Mouse (Mus musculus) WW6 (cell line): ENCODE measurements around the gene Tmem97.

ENCODE experiments used
- DNase-seq: peaks from one replicate; pipeline ENCODE4 v3.0.0-alpha.2; 2013; ENCODE audit warnings: low read depth, low spot score

The Tmem97 gene

GRCm38 (mm10) chr11:78512025-78512957 lies 38.3 kb downstream of the Tmem97 start, which contains the start of the genes Tmem199 and Poldip2:
TSS of gene Tmem199 (minus strand) at chr11:78512172.
TSS of gene Poldip2 (plus strand) at chr11:78512193.
- peak; percentile 85 for DNase-seq

DNA sequence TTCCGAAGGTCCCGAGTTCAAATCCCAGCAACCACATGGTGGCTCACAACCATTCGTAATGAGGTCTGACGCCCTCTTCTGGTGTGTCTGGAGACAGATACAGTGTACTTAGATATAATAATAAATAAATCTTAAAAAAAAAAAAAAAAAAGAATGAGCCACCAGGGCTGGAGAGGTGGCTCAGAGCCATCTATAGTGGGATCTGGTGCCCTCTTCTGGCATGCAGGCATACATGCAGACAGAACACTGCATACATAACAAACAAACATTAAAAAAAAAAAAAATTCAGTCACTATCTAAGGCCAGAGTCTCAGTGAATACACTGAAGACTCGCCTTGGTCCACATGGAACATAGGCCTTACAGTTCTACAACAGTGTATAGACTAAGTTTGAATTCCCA lies 41.4 kb downstream of the Tmem97 start:
- no peak for DNase-seq

GRCm38 (mm10) chr11:78505430-78505829 lies 45.1 kb downstream of the Tmem97 start:
- no peak for DNase-seq

DNA sequence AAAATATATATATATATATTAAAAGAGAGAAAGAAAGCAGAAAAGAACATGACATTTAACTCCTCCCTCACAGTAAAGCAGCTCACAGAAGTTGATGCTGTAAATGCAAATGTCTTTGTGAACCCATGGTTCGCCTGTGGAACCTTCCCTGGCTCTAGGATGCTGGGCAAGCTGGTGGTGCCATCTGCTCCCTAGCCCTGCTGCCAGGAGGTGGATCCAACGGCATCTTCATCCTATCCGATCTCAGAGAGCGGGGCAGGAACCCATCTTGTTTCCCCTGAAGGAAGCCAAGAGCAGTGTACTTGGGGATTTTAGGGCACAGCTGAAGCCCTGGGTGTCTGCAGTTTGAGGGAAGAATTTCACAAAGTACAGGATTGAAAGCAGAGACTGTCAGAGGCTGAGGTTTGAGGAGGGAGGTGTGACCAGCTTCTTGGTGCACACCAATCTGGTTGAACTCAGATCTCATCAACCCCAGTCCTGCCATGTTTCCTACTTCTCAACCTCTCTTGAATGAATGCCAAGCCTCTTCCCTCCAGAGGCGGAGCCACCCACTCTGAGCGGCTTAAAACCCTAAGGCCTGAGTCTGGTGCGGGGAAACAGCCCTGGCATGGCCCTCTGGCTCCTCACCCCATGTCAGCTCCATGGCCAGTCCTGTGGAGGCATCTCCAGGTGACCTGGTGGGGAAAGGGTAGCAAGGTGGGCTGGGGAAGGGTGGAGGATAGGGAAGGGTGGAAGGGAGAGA lies 47.5 kb downstream of the Tmem97 start, which contains the start of gene Sebox:
Gene Sebox, plus strand, starts transcription at position 539 of the 742 bp plus-strand sequence.
- DNase-seq: no peak

GRCm38 (mm10) chr11:78501529-78501928 lies 49.0 kb downstream of the Tmem97 start:
- DNase-seq: no peak

GRCm38 (mm10) chr11:78500623-78501202 lies 49.9 kb downstream of the Tmem97 start:
- no peak for DNase-seq

GRCm38 (mm10) chr11:78499543-78499942 lies 51.0 kb downstream of the Tmem97 start:
- DNase-seq: no peak

- DNase-seq: no peak
These were observed 51.6 kb downstream of the Tmem97 start, which contains the start of gene Vtn for GRCm38 (mm10) chr11:78499004-78499403. TSS of gene Vtn (plus strand) at chr11:78499091.

GRCm38 (mm10) chr11:78497544-78498522 lies 52.7 kb downstream of the Tmem97 start, which contains the start of gene Sarm1:
TSS of gene Sarm1 (minus strand) at chr11:78497754.
- peak; percentile 95 for DNase-seq

DNA sequence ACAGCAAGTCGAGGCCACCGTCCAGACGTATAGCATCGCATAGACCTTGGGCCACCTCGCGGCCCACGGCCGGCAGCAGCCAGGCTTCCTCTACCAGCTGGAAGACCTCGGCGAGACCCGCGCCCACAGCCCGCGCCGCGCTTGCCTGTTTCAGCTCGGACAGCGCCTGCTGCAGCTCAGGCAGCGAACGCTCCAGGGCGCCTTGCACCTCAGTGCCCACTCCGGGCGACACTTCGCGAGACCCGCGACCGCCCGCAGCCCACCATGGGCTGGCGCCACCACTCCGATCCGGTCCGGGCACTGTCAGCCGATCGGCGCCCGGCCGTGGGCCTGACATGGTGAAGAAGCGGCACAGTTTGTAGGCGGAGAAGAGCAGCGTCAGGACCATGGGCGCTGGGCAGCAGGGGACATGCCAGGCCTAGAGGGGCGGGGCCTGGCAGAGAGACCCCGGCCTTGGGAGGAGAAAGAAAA lies 53.5 kb downstream of the Tmem97 start:
- DNase-seq: no peak

DNA sequence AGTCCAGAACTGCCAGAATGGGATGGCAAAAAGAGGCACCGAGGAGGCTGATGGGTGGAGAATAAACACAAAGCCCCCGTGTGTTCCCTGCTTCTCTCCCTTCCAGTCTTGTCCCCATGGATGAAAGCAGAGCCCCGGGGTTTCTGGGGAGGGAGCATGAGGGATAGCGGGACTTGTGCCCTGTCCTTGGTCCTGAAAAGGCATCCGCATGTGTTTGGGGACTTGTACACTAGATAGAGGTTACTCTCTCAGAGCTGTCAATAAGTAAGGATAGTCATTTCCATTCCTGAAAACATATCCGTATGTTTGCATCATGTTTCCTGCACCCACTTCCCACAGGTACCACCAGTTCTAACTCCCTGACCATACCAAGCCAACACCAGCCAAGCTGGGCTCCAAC lies 54.7 kb downstream of the Tmem97 start:
- no peak for DNase-seq
